Mouse (Mus musculus): ENCODE data around the gene Kdelr1. TPM values are rescaled to one million over a fixed set of nuclear protein-coding genes. Genes with fewer than 3 reads are reported as not detected.
"Not testable (repeated sequence)": the region's sequence is repeated elsewhere in the genome, so short reads cannot be mapped to it uniquely, and the experiment has no call there.

Kdelr1 gene
- polyA plus RNA-seq, 1 experiment, result 197 TPM

GRCm38 (mm10) chr7:45873061-45873947, 732 bp downstream of the Kdelr1 start:
- DNase-seq (ENCODE audit: low read depth), result peak; percentile 59
- TF ChIP-seq CTCF (IDR thresholded peaks at IDR 0.05; ENCODE audit: borderline replicate concordance, extremely low read depth, insufficient read depth, insufficient read length) (peak; percentile 32; the same call in 1 of the 2 replicates), POLR2A (IDR thresholded peaks at IDR 0.05; ENCODE audit: borderline replicate concordance, extremely low read depth, insufficient read depth, insufficient read length, poor library complexity, severe bottlenecking) (no peak)

- no peak for DNase-seq (ENCODE audit: low read depth)
- no peak for TF ChIP-seq CTCF (IDR thresholded peaks at IDR 0.05; ENCODE audit: borderline replicate concordance, extremely low read depth, insufficient read depth, insufficient read length)
- TF ChIP-seq POLR2A (IDR thresholded peaks at IDR 0.05; ENCODE audit: borderline replicate concordance, extremely low read depth, insufficient read depth, insufficient read length, poor library complexity, severe bottlenecking), result no peak
These were observed 4.3 kb downstream of the Kdelr1 start for GRCm38 (mm10) chr7:45876895-45877294.

DNA sequence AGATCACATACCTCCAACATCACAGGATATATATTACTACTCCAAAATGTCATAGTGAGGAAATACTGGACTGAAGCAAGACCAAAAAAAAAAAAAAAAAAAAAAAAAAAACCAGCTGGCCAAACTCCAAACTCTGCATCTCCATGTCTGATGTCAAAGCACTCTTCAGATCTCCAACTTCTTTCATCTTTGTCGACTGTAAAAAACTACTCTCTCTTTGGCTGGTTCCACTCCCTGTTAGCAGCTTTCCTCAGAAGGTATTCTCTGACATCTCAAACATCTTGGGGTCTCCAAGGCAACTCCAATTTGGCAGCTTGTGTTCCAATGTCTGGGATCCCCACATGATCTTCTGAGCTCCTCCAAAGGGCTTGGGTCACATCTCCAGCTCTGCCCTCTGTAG, 5.7 kb downstream of the Kdelr1 start, which contains the start of gene Grin2d:
TSS of gene Grin2d (minus strand) at position 101 of the 400 bp plus-strand sequence.
- DNase-seq (ENCODE audit: low read depth), result not testable (repeated sequence)

GRCm38 (mm10) chr7:45880531-45880930, 8.0 kb downstream of the Kdelr1 start:
- DNase-seq (ENCODE audit: low read depth), result no peak
- TF ChIP-seq CTCF (IDR thresholded peaks at IDR 0.05; ENCODE audit: borderline replicate concordance, extremely low read depth, insufficient read depth, insufficient read length), result no peak
- TF ChIP-seq POLR2A (IDR thresholded peaks at IDR 0.05; ENCODE audit: borderline replicate concordance, extremely low read depth, insufficient read depth, insufficient read length, poor library complexity, severe bottlenecking), result no peak

- DNase-seq (ENCODE audit: low read depth), result no peak
- no peak for TF ChIP-seq CTCF (IDR thresholded peaks at IDR 0.05; ENCODE audit: borderline replicate concordance, extremely low read depth, insufficient read depth, insufficient read length)
- TF ChIP-seq POLR2A (IDR thresholded peaks at IDR 0.05; ENCODE audit: borderline replicate concordance, extremely low read depth, insufficient read depth, insufficient read length, poor library complexity, severe bottlenecking), result no peak
These were observed 8.4 kb downstream of the Kdelr1 start for GRCm38 (mm10) chr7:45881011-45881410.

DNA sequence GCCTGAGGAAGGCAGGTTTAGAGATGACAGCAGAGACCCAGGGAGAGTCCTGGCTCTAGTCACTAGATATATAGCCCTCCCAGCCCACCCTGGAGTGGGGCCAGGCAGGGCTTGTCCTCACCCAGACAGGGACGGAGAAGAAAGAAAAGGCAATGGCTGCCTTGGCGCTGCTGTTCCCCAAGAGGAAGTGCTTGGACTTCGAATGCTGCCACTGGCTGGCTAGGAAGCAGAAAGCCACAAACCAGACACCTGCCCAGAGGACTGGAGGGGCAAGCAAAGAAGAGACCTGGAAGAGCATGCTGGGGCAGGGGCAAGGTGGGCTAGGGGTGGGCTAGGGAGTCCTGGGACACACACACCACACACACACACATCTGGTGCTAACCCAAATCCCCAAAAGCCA, 14.7 kb downstream of the Kdelr1 start:
- no peak for DNase-seq (ENCODE audit: low read depth)
- TF ChIP-seq CTCF (IDR thresholded peaks at IDR 0.05; ENCODE audit: borderline replicate concordance, extremely low read depth, insufficient read depth, insufficient read length) (no peak), POLR2A (IDR thresholded peaks at IDR 0.05; ENCODE audit: borderline replicate concordance, extremely low read depth, insufficient read depth, insufficient read length, poor library complexity, severe bottlenecking) (no peak)

DNA sequence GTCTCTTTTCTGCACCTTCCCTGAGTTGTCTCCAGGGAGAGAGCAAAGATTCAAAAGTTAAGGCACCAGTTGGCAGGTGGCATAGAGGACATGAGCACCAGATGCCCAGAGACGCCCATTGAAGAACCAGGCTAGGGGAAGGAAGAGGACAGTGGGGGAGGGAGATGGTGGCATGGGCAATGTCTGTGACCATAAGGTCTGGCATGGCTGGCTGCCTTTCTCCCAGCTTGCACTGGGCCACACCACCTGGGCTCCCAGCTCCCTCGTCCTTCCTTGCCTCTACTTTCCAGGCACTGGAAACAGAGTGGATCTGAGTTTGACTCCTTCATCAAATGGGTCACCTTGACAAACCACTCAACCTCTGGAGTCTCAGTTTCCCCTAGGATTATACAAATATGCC, 20.1 kb downstream of the Kdelr1 start:
- no peak for DNase-seq (ENCODE audit: low read depth)
- TF ChIP-seq POLR2A (IDR thresholded peaks at IDR 0.05; ENCODE audit: borderline replicate concordance, extremely low read depth, insufficient read depth, insufficient read length, poor library complexity, severe bottlenecking), result no peak
- no peak for TF ChIP-seq CTCF (IDR thresholded peaks at IDR 0.05; ENCODE audit: borderline replicate concordance, extremely low read depth, insufficient read depth, insufficient read length)

- TF ChIP-seq CTCF (IDR thresholded peaks at IDR 0.05; ENCODE audit: borderline replicate concordance, extremely low read depth, insufficient read depth, insufficient read length) (no peak), POLR2A (IDR thresholded peaks at IDR 0.05; ENCODE audit: borderline replicate concordance, extremely low read depth, insufficient read depth, insufficient read length, poor library complexity, severe bottlenecking) (no peak)
These were observed 23.5 kb downstream of the Kdelr1 start for GRCm38 (mm10) chr7:45895931-45896516.

GRCm38 (mm10) chr7:45896517-45897257, 24.1 kb downstream of the Kdelr1 start, which contains the start of the genes Syngr4 and Tmem143:
Syngr4 (minus strand) TSS chr7:45896714.
Tmem143 (plus strand) TSS chr7:45896941.
- TF ChIP-seq CTCF (IDR thresholded peaks at IDR 0.05; ENCODE audit: borderline replicate concordance, extremely low read depth, insufficient read depth, insufficient read length) (no peak), POLR2A (IDR thresholded peaks at IDR 0.05; ENCODE audit: borderline replicate concordance, extremely low read depth, insufficient read depth, insufficient read length, poor library complexity, severe bottlenecking) (peak; percentile 69; the same call in 1 of the 2 replicates)
- DNase-seq (ENCODE audit: low read depth), result peak; percentile 99

More at GRCm38 (mm10) chr7:45895931-45896516, 23.5 kb downstream of the Kdelr1 start:
- DNase-seq (ENCODE audit: low read depth), result no peak

DNA sequence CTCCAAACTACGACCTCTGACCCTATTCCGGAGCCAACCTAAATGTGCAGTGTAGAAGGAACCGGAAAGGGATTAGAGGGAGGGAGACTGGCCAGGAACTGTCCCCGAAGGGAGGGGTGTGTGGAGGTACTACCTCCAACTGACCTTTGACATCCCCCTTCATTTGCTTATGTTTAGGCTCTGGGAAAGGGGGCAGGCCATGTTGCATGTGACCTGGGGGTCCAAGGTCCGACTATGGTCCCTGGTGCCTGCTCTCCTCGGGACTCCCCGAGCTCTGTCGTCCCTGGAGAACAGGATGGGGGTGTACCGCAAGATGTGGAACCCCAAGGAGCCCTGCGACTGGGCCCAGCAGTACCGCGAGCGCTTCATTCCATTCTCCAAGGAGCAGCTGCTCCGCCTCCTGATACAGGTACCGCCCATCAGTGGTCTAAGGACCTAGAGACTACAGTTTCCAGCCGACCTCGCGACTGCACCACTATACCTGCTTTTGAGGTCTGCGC, 24.7 kb downstream of the Kdelr1 start:
- TF ChIP-seq CTCF (IDR thresholded peaks at IDR 0.05; ENCODE audit: borderline replicate concordance, extremely low read depth, insufficient read depth, insufficient read length) (no peak), POLR2A (IDR thresholded peaks at IDR 0.05; ENCODE audit: borderline replicate concordance, extremely low read depth, insufficient read depth, insufficient read length, poor library complexity, severe bottlenecking) (no peak)
- DNase-seq (ENCODE audit: low read depth), result peak; percentile 49

DNA sequence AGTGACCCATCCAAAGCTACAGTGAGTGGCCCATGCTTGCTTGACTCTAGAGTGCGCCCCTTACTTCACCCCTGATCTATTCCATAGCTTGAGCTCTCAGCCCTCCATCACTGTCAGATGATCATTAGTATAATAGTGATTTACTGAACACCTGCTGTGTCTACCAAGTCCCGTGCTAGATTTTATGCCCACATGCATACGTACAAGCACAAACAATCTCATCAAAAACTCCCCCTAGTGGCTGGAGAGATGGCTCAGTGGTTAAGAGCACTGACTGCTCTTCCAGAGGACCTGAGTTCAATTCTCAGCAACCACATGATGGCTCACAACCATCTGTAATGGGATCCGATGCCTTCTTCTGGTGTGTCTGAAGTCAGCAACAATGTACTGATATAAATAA, 25.6 kb downstream of the Kdelr1 start:
- DNase-seq (ENCODE audit: low read depth), result peak; percentile 52

All from brain, embryonic 14.5 days (tissue).